Mouse (Mus musculus) CD4-positive naive resting alpha-beta T cell, adult 57 days (primary cell): ENCODE measurements around the gene Ppig. TPM values are rescaled to one million over a fixed set of nuclear protein-coding genes. Genes with fewer than 3 reads are reported as not detected.

Source experiments
- total RNA-seq: library from RNA; stranded (reverse); gene quantifications from one replicate; pipeline ENCODE4 v1.2.4, GENCODE M21; 2023

The Ppig gene
- 97.1 TPM for total RNA-seq

GRCm38 (mm10) chr2:69722273-69722649 is at the start of gene Ppig:
Ppig (plus strand) TSS chr2:69722545.

GRCm38 (mm10) chr2:69712981-69713625 is 9.2 kb upstream of the Ppig start, which contains the start of gene Fastkd1:
Fastkd1 (minus strand) TSS chr2:69713516.

DNA sequence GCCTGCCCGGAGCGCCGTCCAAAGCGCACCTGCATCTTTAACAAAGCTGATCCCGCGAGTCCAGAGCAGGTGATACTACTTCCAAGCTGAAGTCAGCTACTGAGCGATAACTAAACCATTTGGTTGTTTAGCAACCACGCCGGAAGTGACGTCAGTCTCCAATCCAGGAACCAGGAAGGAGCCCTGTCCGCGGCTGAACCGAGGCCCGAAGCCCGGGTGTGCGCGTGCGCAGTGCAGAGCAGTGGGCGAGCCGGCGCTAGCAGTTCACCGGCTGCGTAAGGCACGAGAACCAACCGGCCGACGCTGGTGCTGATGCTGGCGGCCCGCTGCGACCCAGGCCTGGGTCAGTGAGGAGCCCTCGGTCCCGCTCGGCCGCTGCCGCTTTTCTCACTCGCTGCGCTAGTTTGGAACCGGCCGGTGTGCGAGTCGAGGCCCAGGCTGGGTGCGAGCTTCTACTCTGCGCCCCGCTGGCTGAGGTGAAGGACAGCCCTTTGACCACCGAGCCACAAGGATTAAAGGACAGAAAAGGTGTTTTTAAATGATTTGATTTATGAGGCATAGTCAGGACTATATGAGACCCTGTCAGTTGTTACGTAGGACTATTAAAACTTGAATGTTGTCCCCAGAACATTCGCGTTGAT is 67.2 kb downstream of the Ppig start, which contains the start of the genes Ccdc173 and Phospho2:
TSS of gene Ccdc173 (minus strand) at position 147 of the 641 bp plus-strand sequence.
TSS of gene Phospho2 (plus strand) at position 195 of the 641 bp plus-strand sequence.

Other genes starting within 250 kb of the Ppig start
- 0.56 TPM for gene Lrp2, start 136.5 kb upstream of the Ppig start, total RNA-seq
- gene Bbs5, start 75.4 kb upstream of the Ppig start, total RNA-seq, result 1.3 TPM
- not detected for gene Klhl41, start 52.4 kb upstream of the Ppig start, total RNA-seq
- 17.1 TPM for gene Fastkd1, start 9.0 kb upstream of the Ppig start, total RNA-seq
- 2.0 TPM for gene Ccdc173, start 67.0 kb downstream of the Ppig start, total RNA-seq
- 27.1 TPM for gene Phospho2, start 67.1 kb downstream of the Ppig start, total RNA-seq
- not detected for gene Klhl23, start 99.4 kb downstream of the Ppig start, total RNA-seq
- gene Ssb, start 139.0 kb downstream of the Ppig start, total RNA-seq, result 176 TPM
- gene Mettl5, start 163.1 kb downstream of the Ppig start, total RNA-seq, result 17.4 TPM
- 77.0 TPM for gene Ubr3, start 174.7 kb downstream of the Ppig start, total RNA-seq